Mouse (Mus musculus) G1E (cell line): ENCODE measurements around the gene Wdr25. TPM values are rescaled to one million over a fixed set of nuclear protein-coding genes. Genes with fewer than 3 reads are reported as not detected.

Source experiments
- ATAC-seq: 2 replicates; pipeline ENCODE4 v1.8.0; 2016; ENCODE audit warnings: mild to moderate bottlenecking; ENCODE audit not compliant: insufficient number of reproducible peaks, poor library complexity, low FRiP score, severe bottlenecking; ENCODE audit errors: extremely low read depth
- DNase-seq: peaks from one replicate; pipeline ENCODE4 v3.0.0; 2012; ENCODE audit warnings: low spot score
- H3K27me3 ChIP-seq: 2 replicates; pipeline ENCODE4 v1.6.1; 2012; ENCODE audit warnings: mild to moderate bottlenecking, low read length, inconsistent platforms; ENCODE audit not compliant: insufficient read depth
- H3K36me3 ChIP-seq: replicated peaks from 2 replicates; pipeline ENCODE3; 2012; ENCODE audit warnings: mild to moderate bottlenecking, inconsistent platforms
- H3K4me1 ChIP-seq: 2 replicates; pipeline ENCODE4 v1.6.1; 2012; ENCODE audit warnings: low read depth, low read length, inconsistent platforms, mixed read lengths; ENCODE audit not compliant: insufficient read depth
- H3K4me3 ChIP-seq: 2 replicates; pipeline ENCODE4 v1.5.1; 2012; ENCODE audit warnings: low read depth, mild to moderate bottlenecking, inconsistent platforms, low read length, moderate library complexity, mixed read lengths
- H3K9me3 ChIP-seq: replicated peaks from 2 replicates; pipeline ENCODE4 v1.6.1; 2012; ENCODE audit warnings: inconsistent platforms
- CTCF ChIP-seq: IDR thresholded peaks from 2 replicates; pipeline ENCODE4 v1.5.1; 2012; ENCODE audit warnings: low read depth, low read length, inconsistent platforms, mixed read lengths
- GATA1 ChIP-seq: IDR thresholded peaks from 2 replicates; pipeline ENCODE4 v1.6.1; 2012; ENCODE audit warnings: borderline replicate concordance, low read length, inconsistent platforms, mixed read lengths
- GATA2 ChIP-seq: IDR thresholded peaks from 2 replicates; pipeline ENCODE4 v1.6.1; 2012; ENCODE audit warnings: low read depth, low read length, inconsistent platforms, borderline replicate concordance
- POLR2AphosphoS5 ChIP-seq: IDR thresholded peaks from 2 replicates; pipeline ENCODE4 v1.6.1; 2012; ENCODE audit warnings: low read depth, low read length, inconsistent platforms; ENCODE audit not compliant: insufficient replicate concordance
- TAL1 ChIP-seq: conservative IDR thresholded peaks from 2 replicates; pipeline ENCODE4 v1.6.1; 2012; ENCODE audit warnings: low read depth, low read length, inconsistent platforms, mixed read lengths
- polyA plus RNA-seq: library from polyadenylated mRNA; stranded (reverse); fragments of >175 nt; gene quantifications from 2 replicates; pipeline ENCODE4 v1.2.3, GENCODE M21; 2012
- total RNA-seq, 2 experiments: library from RNA; stranded (forward) in 1 of 2; stranded (reverse) in 1 of 2; fragments of 200-1000 nt in 1 of 2; fragments of >200 nt in 1 of 2; fragmentation: Nextera tagmentation in 1 of 2; gene quantifications; 2 replicates each; pipeline ENCODE4 v1.2.3; 2014 to 2017

Gene Wdr25
- total and polyA plus RNA-seq, 3 experiments = 7.0 to 10.1 (median 7.9) TPM

GRCm38 (mm10) chr12:108971446-108971845 is 78.0 kb downstream of the Wdr25 start:
- DNase-seq (no peak), ATAC-seq (no peak)
- no peaks in the 10 kb centered on the region for H3K36me3 ChIP-seq
- H3K4me3 ChIP-seq = no peak overlapping the region
- no peaks in the 10 kb centered on the region for H3K27me3 ChIP-seq
- H3K9me3 ChIP-seq = peaks cover 46% of the 10 kb centered on the region
- no peaks in the 10 kb centered on the region for H3K4me1 ChIP-seq
- TF ChIP-seq CTCF (no peak), TAL1 (no peak), GATA2 (no peak), GATA1 (no peak), POLR2AphosphoS5 (no peak)

DNA sequence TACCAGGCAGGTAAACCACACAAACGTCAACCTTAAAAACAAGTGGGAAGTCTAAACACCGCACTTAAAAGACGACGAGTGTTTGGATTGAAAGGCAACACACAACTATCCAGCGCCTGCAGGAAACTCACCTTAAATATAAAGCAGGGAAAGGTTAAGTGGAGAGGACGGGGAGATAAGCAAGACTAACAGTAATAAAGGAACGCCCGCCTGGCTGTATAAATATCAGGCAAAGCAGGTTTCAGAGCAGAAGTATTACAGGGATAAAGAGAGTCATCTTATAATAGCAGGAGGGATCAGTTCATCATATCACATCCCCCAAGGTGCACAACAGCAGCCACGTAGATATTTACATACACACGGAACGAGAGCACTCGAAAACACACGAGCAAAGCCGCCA is 78.8 kb downstream of the Wdr25 start:
- H3K27me3 ChIP-seq = no peaks in the 10 kb centered on the region
- no peaks in the 10 kb centered on the region for H3K4me1 ChIP-seq
- TF ChIP-seq CTCF (no peak), POLR2AphosphoS5 (no peak)
- H3K9me3 ChIP-seq = peaks cover 42% of the 10 kb centered on the region
- H3K36me3 ChIP-seq = no peaks in the 10 kb centered on the region
- no peak overlapping the region for H3K4me3 ChIP-seq
- ATAC-seq (no peak), DNase-seq (no peak)

DNA sequence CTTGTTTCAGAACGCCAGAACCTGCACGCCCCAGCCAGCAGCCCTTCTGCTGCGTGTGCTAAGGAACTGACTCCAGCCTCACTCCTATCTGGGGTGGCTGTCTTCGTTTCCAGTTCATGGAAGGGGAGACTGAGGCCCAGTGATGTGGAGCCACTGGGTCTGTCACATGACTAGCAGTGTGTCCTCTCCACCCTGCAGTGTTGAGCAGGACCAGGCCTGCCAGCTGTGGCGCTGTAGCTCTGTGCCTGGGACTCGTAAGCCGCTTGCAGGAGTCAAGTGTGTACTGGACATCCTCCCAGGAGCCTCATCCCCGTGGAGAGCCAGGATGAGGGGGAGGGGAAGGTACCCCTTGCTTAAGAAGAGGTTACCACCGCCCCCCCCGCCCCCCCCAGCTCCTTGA is 86.5 kb downstream of the Wdr25 start:
- TF ChIP-seq POLR2AphosphoS5 (no peak), TAL1 (no peak), GATA2 (no peak)
- DNase-seq (no peak), ATAC-seq (no peak)
- Histone ChIP-seq H3K36me3 (peaks cover 4% of the 10 kb centered on the region), H3K27me3 (no peaks in the 10 kb centered on the region), H3K4me3 (no peak overlapping the region), H3K4me1 (no peaks in the 10 kb centered on the region), H3K9me3 (peaks cover 77% of the 10 kb centered on the region)

- peaks cover 4% of the 10 kb centered on the region for H3K36me3 ChIP-seq
- ATAC-seq (no peak), DNase-seq (no peak)
- TF ChIP-seq POLR2AphosphoS5 (no peak), CTCF (no peak), GATA1 (no peak), GATA2 (no peak), TAL1 (no peak)
- peaks cover 87% of the 10 kb centered on the region for H3K9me3 ChIP-seq
- H3K4me3 ChIP-seq = no peak overlapping the region
- no peaks in the 10 kb centered on the region for H3K4me1 ChIP-seq
- no peaks in the 10 kb centered on the region for H3K27me3 ChIP-seq
These were observed 88.7 kb downstream of the Wdr25 start for GRCm38 (mm10) chr12:108981941-108982683.

- Histone ChIP-seq H3K4me3 (no peak overlapping the region), H3K4me1 (no peaks in the 10 kb centered on the region), H3K27me3 (no peaks in the 10 kb centered on the region), H3K9me3 (peaks cover 87% of the 10 kb centered on the region), H3K36me3 (peaks cover 4% of the 10 kb centered on the region)
- TF ChIP-seq GATA2 (no peak), GATA1 (no peak)
- DNase-seq = no peak
- no peak for ATAC-seq
These were observed 89.2 kb downstream of the Wdr25 start for GRCm38 (mm10) chr12:108982684-108982960.

DNA sequence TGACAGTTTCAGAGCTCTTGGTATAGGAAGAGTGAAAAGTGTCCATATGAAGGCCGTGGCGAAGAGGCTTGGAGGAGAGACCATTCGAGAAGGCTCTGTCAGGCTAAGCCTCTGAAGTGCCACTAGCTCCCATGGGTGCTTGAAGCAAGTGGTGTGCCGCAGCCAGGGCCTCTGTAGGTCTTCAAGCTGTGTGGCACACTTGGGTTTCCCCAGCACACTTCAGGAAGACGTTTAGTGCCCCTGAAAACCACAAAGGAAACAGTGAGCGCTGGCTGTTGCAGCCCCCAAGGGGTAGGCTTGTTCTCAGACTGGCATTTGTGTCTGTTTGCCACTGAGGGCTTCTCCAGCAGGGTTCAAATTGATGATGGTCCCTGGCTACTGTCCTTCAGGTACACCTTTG is 90.1 kb downstream of the Wdr25 start:
- Histone ChIP-seq H3K36me3 (peaks cover 4% of the 10 kb centered on the region), H3K4me1 (no peaks in the 10 kb centered on the region), H3K9me3 (peaks cover 79% of the 10 kb centered on the region), H3K27me3 (no peaks in the 10 kb centered on the region), H3K4me3 (no peak overlapping the region)
- ATAC-seq (no peak), DNase-seq (no peak)
- TF ChIP-seq GATA1 = no peak
- no peak for TF ChIP-seq TAL1
- TF ChIP-seq CTCF = no peak
- no peak for TF ChIP-seq GATA2
- TF ChIP-seq POLR2AphosphoS5 = no peak

- no peak for DNase-seq
- H3K27me3 ChIP-seq = no peaks in the 10 kb centered on the region
- peaks cover 4% of the 10 kb centered on the region for H3K36me3 ChIP-seq
- no peak for TF ChIP-seq GATA2
- TF ChIP-seq GATA1 = no peak
- no peak for TF ChIP-seq CTCF
- no peak for TF ChIP-seq POLR2AphosphoS5
- no peak for TF ChIP-seq TAL1
- ATAC-seq = no peak
- H3K4me3 ChIP-seq = peak overlapping the region; percentile 11; the same call in 1 of the 2 replicates
- no peaks in the 10 kb centered on the region for H3K4me1 ChIP-seq
- H3K9me3 ChIP-seq = peaks cover 72% of the 10 kb centered on the region
These were observed 91.0 kb downstream of the Wdr25 start for GRCm38 (mm10) chr12:108984471-108984870.
